Comparison of ENCODE assay signal across 10 mouse cellular contexts in the genomic region with DNA sequence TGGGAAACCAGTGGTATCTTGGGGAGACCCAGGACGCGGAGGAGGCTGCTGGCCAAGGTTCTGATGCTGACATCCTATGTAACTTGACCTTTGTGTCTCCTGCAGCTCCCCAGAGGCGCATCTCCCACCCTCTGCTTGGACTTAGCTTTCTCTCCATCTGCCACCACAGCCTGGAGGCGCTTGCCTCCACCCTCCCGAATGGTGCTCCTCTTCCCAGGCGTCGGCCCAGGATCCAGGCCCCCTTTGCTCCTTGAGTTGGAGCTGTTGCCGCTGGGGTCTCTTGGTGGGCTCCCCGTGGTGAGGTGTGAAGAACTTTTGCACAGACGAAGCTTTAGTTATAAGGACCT. TPM values are rescaled to one million over a fixed set of nuclear protein-coding genes. Genes with fewer than 3 reads are reported as not detected.
DNase-seq lines count a peak whose midpoint lies in the region; ATAC-seq and TF ChIP-seq lines count a peak whose summit lies in the region.
"Had no signal": no experiment of that assay in that cellular context is flagged by ENCODE, and none has a peak within 500 bp of the region (broad histone marks: within the 10 kb centered on the region; RNA-seq: fewer than 3 reads in every experiment).

No protein-coding gene starts in this region.

- ATAC-seq in heart, embryonic 13.5 days (ENCODE audit: extremely low read depth, insufficient number of reproducible peaks, low FRiP score, low TSS enrichment): no peak
- ATAC-seq in G1E (ENCODE audit: extremely low read depth, insufficient number of reproducible peaks, low FRiP score, poor library complexity, severe bottlenecking): no peak
- no peak; the same call in 1 of the 2 replicates for ATAC-seq in forebrain, embryonic 13.5 days
- ATAC-seq in liver, postnatal 0 days: no peak

- H3K4me2 ChIP-seq in heart, embryonic 13.5 days: peak overlapping the region; percentile 97
- peak overlapping the region; percentile 97 for H3K4me2 ChIP-seq in forebrain, embryonic 13.5 days
- H3K4me2 ChIP-seq in liver, postnatal 0 days (ENCODE audit: low read depth, low read length): peak overlapping the region; percentile 88

- intact Hi-C loops in heart, postnatal 25 days (cut with DNase I): no loop called here

- no peak for TF ChIP-seq EP300 in liver, postnatal 0 days (IDR thresholded peaks at IDR 0.05; ENCODE audit: low read depth)

- peak overlapping the region; percentile 97 for H3K9ac ChIP-seq in heart, embryonic 13.5 days
- peak overlapping the region; percentile 88 for H3K9ac ChIP-seq in forebrain, embryonic 13.5 days
- H3K9ac ChIP-seq in liver, postnatal 0 days (replicated peaks): peak overlapping the region; percentile 89

- peaks cover 51% of the 10 kb centered on the region for H3K36me3 ChIP-seq in heart, embryonic 13.5 days
- peaks cover 68% of the 10 kb centered on the region for H3K36me3 ChIP-seq in G1E (replicated peaks)
- peaks cover 47% of the 10 kb centered on the region for H3K36me3 ChIP-seq in forebrain, embryonic 13.5 days (ENCODE audit: poor library complexity, severe bottlenecking)
- peaks cover 18% of the 10 kb centered on the region for H3K36me3 ChIP-seq in liver, postnatal 0 days (replicated peaks; ENCODE audit: insufficient read depth, low read length)

- DNase-seq in heart, postnatal 25 days (ENCODE audit: low spot score): no peak
- DNase-seq in G1E (ENCODE audit: low spot score): no peak
- no peak for DNase-seq in liver, postnatal 0 days
- no peak for DNase-seq in ovary, adult 18-20 months (ENCODE audit: low spot score)
- no peak for DNase-seq in left cerebral cortex, adult 18-20 months (ENCODE audit: low spot score in 2 of 2)
- DNase-seq in layer of hippocampus, adult 8-10 months (ENCODE audit: low spot score in 2 of 2): no peak

- H3K4me3 ChIP-seq in heart, embryonic 13.5 days: peak overlapping the region; percentile 97
- peak overlapping the region; percentile 78 for H3K4me3 ChIP-seq in G1E (ENCODE audit: low read depth, low read length)
- H3K4me3 ChIP-seq in forebrain, embryonic 13.5 days: peak overlapping the region; percentile 87
- H3K4me3 ChIP-seq in liver, postnatal 0 days (ENCODE audit: low read depth, low read length): peak overlapping the region; percentile 82

- H3K27me3 ChIP-seq in heart, embryonic 13.5 days (replicated peaks): no peaks in the 10 kb centered on the region
- no peaks in the 10 kb centered on the region for H3K27me3 ChIP-seq in G1E (ENCODE audit: insufficient read depth, low read length)
- no peaks in the 10 kb centered on the region for H3K27me3 ChIP-seq in forebrain, embryonic 13.5 days
- no peaks in the 10 kb centered on the region for H3K27me3 ChIP-seq in liver, postnatal 0 days (ENCODE audit: insufficient read depth, low read length)
- H3K27me3 ChIP-seq: Patski had no signal

- peak overlapping the region; percentile 74 for H3K27ac ChIP-seq in heart, embryonic 13.5 days (replicated peaks)
- H3K27ac ChIP-seq in forebrain, embryonic 13.5 days: no peak overlapping the region
- H3K27ac ChIP-seq in liver, postnatal 0 days (ENCODE audit: low read depth): peak overlapping the region; percentile 78

- TF ChIP-seq CTCF in G1E (IDR thresholded peaks at IDR 0.05; ENCODE audit: low read depth, low read length): no peak
- TF ChIP-seq CTCF in liver, postnatal 0 days (IDR thresholded peaks at IDR 0.05; ENCODE audit: low read depth): no peak

- H3K4me1 ChIP-seq in heart, embryonic 13.5 days: peaks cover 53% of the 10 kb centered on the region
- peaks cover 54% of the 10 kb centered on the region for H3K4me1 ChIP-seq in G1E (ENCODE audit: insufficient read depth, low read depth, low read length)
- peaks cover 39% of the 10 kb centered on the region for H3K4me1 ChIP-seq in forebrain, embryonic 13.5 days
- H3K4me1 ChIP-seq in liver, postnatal 0 days (ENCODE audit: insufficient read depth): peaks cover 26% of the 10 kb centered on the region

- no peaks in the 10 kb centered on the region for H3K9me3 ChIP-seq in heart, embryonic 13.5 days
- H3K9me3 ChIP-seq in G1E (replicated peaks): no peaks in the 10 kb centered on the region
- no peaks in the 10 kb centered on the region for H3K9me3 ChIP-seq in forebrain, embryonic 13.5 days (replicated peaks)
- H3K9me3 ChIP-seq in liver, postnatal 0 days (ENCODE audit: low read length): no peaks in the 10 kb centered on the region

- WGBS in heart, embryonic 13.5 days: 10% methylated on average over 10 of the region's 10 CpGs
- 23% methylated on average over 10 of the region's 10 CpGs for WGBS in forebrain, embryonic 13.5 days
- 21% methylated on average over 10 of the region's 10 CpGs for WGBS in liver, postnatal 0 days (ENCODE audit: insufficient replicate concordance)

RNA-seq across cellular contexts. Expression of gene Sh3bp5l, which starts 0.6 kb away (rescaled TPM):
- 24.0 and 25.3 TPM in 2 replicates for polyA plus RNA-seq in heart, embryonic 13.5 days (2015; fragmentation: Nextera tagmentation; extraction: Ambion mirVana)
- 10 to 100 TPM; 33.7 to 35.1 TPM for total RNA-seq in heart, postnatal 25 days (2021)
- total RNA-seq in G1E (2014; fragmentation: Nextera tagmentation): 4.5 and 5.1 TPM in 2 replicates
- 18.1 and 19.5 TPM in 2 replicates for total RNA-seq in G1E (2017)
- polyA plus RNA-seq in G1E (2012): 18.2 and 18.6 TPM in 2 replicates
- 43.9 and 48.0 TPM in 2 replicates for polyA plus RNA-seq in forebrain, embryonic 13.5 days (2015; fragmentation: Nextera tagmentation; extraction: Ambion mirVana)
- 10.5 and 11.0 TPM in 2 replicates for polyA plus RNA-seq in liver, postnatal 0 days (2015; fragmentation: Nextera tagmentation; extraction: Ambion mirVana)
- 10 to 100 TPM; 50.1 to 53.7 TPM for total RNA-seq in left cerebral cortex, adult 18-20 months (2021)
- total RNA-seq in layer of hippocampus, adult 8-10 months (2022): 10 to 100 TPM; 37.3 to 57.0 (median 44.8) TPM

RNA-seq across cellular contexts. Expression of gene Zfp672, which starts 1.0 kb away (rescaled TPM):
- polyA plus RNA-seq in heart, embryonic 13.5 days (2015; fragmentation: Nextera tagmentation; extraction: Ambion mirVana): 27.7 and 28.6 TPM in 2 replicates
- total RNA-seq in heart, postnatal 25 days (2021): 10 to 100 TPM; 42.9 to 43.5 TPM
- total RNA-seq in G1E (2014; fragmentation: Nextera tagmentation) (24.2 and 27.1 TPM in 2 replicates), G1E (2017) (27.2 and 29.6 TPM in 2 replicates)
- polyA plus RNA-seq in G1E (2012): 7.9 TPM in 2 replicates
- 38.1 and 40.5 TPM in 2 replicates for polyA plus RNA-seq in forebrain, embryonic 13.5 days (2015; fragmentation: Nextera tagmentation; extraction: Ambion mirVana)
- polyA plus RNA-seq in liver, postnatal 0 days (2015; fragmentation: Nextera tagmentation; extraction: Ambion mirVana): 44.4 and 46.2 TPM in 2 replicates
- total RNA-seq in left cerebral cortex, adult 18-20 months (2021): 10 to 100 TPM; 39.4 to 45.1 TPM
- 10 to 100 TPM; 39.8 to 56.6 (median 45.4) TPM for total RNA-seq in layer of hippocampus, adult 8-10 months (2022)

RNA-seq across cellular contexts. Expression of gene Zfp692, which starts 24.3 kb away (rescaled TPM):
- 12.4 and 15.5 TPM in 2 replicates for polyA plus RNA-seq in heart, embryonic 13.5 days (2015; fragmentation: Nextera tagmentation; extraction: Ambion mirVana)
- total RNA-seq in heart, postnatal 25 days (2021): 1 to 10 TPM; 3.7 to 4.1 TPM
- total RNA-seq in G1E (2014; fragmentation: Nextera tagmentation) (14.4 and 17.5 TPM in 2 replicates), G1E (2017) (14.5 and 20.0 TPM in 2 replicates)
- 15.5 and 16.6 TPM in 2 replicates for polyA plus RNA-seq in G1E (2012)
- 28.9 and 31.4 TPM in 2 replicates for polyA plus RNA-seq in forebrain, embryonic 13.5 days (2015; fragmentation: Nextera tagmentation; extraction: Ambion mirVana)
- polyA plus RNA-seq in liver, postnatal 0 days (2015; fragmentation: Nextera tagmentation; extraction: Ambion mirVana): 3.3 and 4.0 TPM in 2 replicates
- 10 to 100 TPM; 25.4 to 28.9 TPM for total RNA-seq in left cerebral cortex, adult 18-20 months (2021)
- total RNA-seq in layer of hippocampus, adult 8-10 months (2022): 10 to 100 TPM; 28.5 to 36.1 (median 32.3) TPM

RNA-seq across cellular contexts. Expression of gene Lypd8, which starts 47.7 kb away (rescaled TPM):
- not detected in 2 replicates for polyA plus RNA-seq in heart, embryonic 13.5 days (2015; fragmentation: Nextera tagmentation; extraction: Ambion mirVana)
- total RNA-seq in heart, postnatal 25 days (2021): under 1 TPM in 1 of 2 experiments, not detected in 1; 0.31 TPM
- 0.68 and 1.2 TPM in 2 replicates for total RNA-seq in G1E (2014; fragmentation: Nextera tagmentation)
- total RNA-seq in G1E (2017): 0.16 and 0.29 TPM in 2 replicates
- polyA plus RNA-seq in G1E (2012): 0.07 TPM in 1 of 2 replicates, not detected in the other
- polyA plus RNA-seq in forebrain, embryonic 13.5 days (2015; fragmentation: Nextera tagmentation; extraction: Ambion mirVana): 0.31 TPM in 1 of 2 replicates, not detected in the other
- not detected in 2 replicates for polyA plus RNA-seq in liver, postnatal 0 days (2015; fragmentation: Nextera tagmentation; extraction: Ambion mirVana)
- not detected for total RNA-seq in left cerebral cortex, adult 18-20 months (2021)
- total RNA-seq in layer of hippocampus, adult 8-10 months (2022): under 1 TPM in 1 of 4 experiments, not detected in 3; 0.29 TPM
- total RNA-seq: left cerebral cortex, postnatal 10 days had no signal
- polyA plus RNA-seq: Patski had no signal

RNA-seq across cellular contexts. Expression of gene 4930438A08Rik, which starts 56.5 kb away (rescaled TPM):
- polyA plus RNA-seq in heart, embryonic 13.5 days (2015; fragmentation: Nextera tagmentation; extraction: Ambion mirVana): not detected in 2 replicates
- total RNA-seq in heart, postnatal 25 days (2021): not detected
- total RNA-seq in G1E (2014; fragmentation: Nextera tagmentation) (not detected in 2 replicates), G1E (2017) (0.05 TPM in 1 of 2 replicates, not detected in the other)
- not detected in 2 replicates for polyA plus RNA-seq in G1E (2012)
- polyA plus RNA-seq in forebrain, embryonic 13.5 days (2015; fragmentation: Nextera tagmentation; extraction: Ambion mirVana): not detected in 2 replicates
- polyA plus RNA-seq in liver, postnatal 0 days (2015; fragmentation: Nextera tagmentation; extraction: Ambion mirVana): 4.9 and 7.0 TPM in 2 replicates
- not detected for total RNA-seq in left cerebral cortex, adult 18-20 months (2021)
- total RNA-seq in layer of hippocampus, adult 8-10 months (2022): not detected
- total RNA-seq: left cerebral cortex, postnatal 10 days had no signal
- polyA plus RNA-seq: Patski had no signal
